Comparison of ENCODE assay signal across 36 mouse cellular contexts in genomic region chr17:65594687-65595086, GRCm38 (mm10). TPM values are rescaled to one million over a fixed set of nuclear protein-coding genes. Genes with fewer than 3 reads are reported as not detected.
"Had no signal": no experiment of that assay in that cellular context is flagged by ENCODE, and none has a peak within 500 bp of the region (broad histone marks: within the 10 kb centered on the region; RNA-seq: fewer than 3 reads in every experiment).

No protein-coding gene starts in this region.

- H3K9me3 ChIP-seq: embryonic facial prominence, embryonic 10.5 days; embryonic facial prominence, embryonic 12.5 days; embryonic facial prominence, embryonic 13.5 days; embryonic facial prominence, embryonic 15.5 days; forebrain, embryonic 10.5 days; forebrain, embryonic 12.5 days; forebrain, embryonic 13.5 days; forebrain, embryonic 15.5 days had no signal

- ATAC-seq: forebrain, embryonic 13.5 days; forebrain, embryonic 14.5 days; forebrain, embryonic 15.5 days; forebrain, embryonic 16.5 days; forebrain, postnatal 0 days had no signal

- H3K27me3 ChIP-seq: embryonic facial prominence, embryonic 12.5 days; embryonic facial prominence, embryonic 13.5 days; embryonic facial prominence, embryonic 15.5 days; forebrain, embryonic 12.5 days; forebrain, embryonic 13.5 days; forebrain, embryonic 15.5 days had no signal

- H3K4me3 ChIP-seq: embryonic facial prominence, embryonic 10.5 days; embryonic facial prominence, embryonic 12.5 days; embryonic facial prominence, embryonic 13.5 days; embryonic facial prominence, embryonic 15.5 days; erythroblast, embryonic 14.5 days; forebrain, embryonic 10.5 days; forebrain, embryonic 12.5 days; forebrain, embryonic 13.5 days; forebrain, embryonic 15.5 days; gastrocnemius, adult 2 months had no signal

- DNase-seq: cerebellum, adult 2 months; cerebellum, adult 8-10 months; cerebellum, adult 9-10 months; cerebellum, adult 9-11 months; cerebellum, postnatal 10 days; cerebellum, postnatal 14 days; cerebellum, postnatal 25 days; cerebellum, postnatal 36 days; embryo, embryonic 11 days; forebrain, postnatal 0 days; gastrocnemius, adult 2 months; gastrocnemius, postnatal 10 days; gastrocnemius, postnatal 14 days; gastrocnemius, postnatal 25 days; gastrocnemius, postnatal 36 days; heart, adult 11 months; heart, adult 18-20 months had no signal

- H3K9ac ChIP-seq: embryonic facial prominence, embryonic 12.5 days; embryonic facial prominence, embryonic 13.5 days; embryonic facial prominence, embryonic 15.5 days; forebrain, embryonic 12.5 days; forebrain, embryonic 13.5 days; forebrain, embryonic 15.5 days; forebrain, postnatal 0 days had no signal

- H3K4me1 ChIP-seq: embryonic facial prominence, embryonic 10.5 days; forebrain, embryonic 10.5 days had no signal

- H3K4me2 ChIP-seq: embryonic facial prominence, embryonic 12.5 days; embryonic facial prominence, embryonic 13.5 days; embryonic facial prominence, embryonic 15.5 days; forebrain, embryonic 12.5 days; forebrain, embryonic 13.5 days; forebrain, embryonic 15.5 days had no signal

- H3K27ac ChIP-seq: embryonic facial prominence, embryonic 10.5 days; embryonic facial prominence, embryonic 12.5 days; embryonic facial prominence, embryonic 13.5 days; embryonic facial prominence, embryonic 15.5 days; forebrain, embryonic 10.5 days; forebrain, embryonic 12.5 days; forebrain, embryonic 13.5 days; forebrain, embryonic 15.5 days; gastrocnemius, adult 2 months had no signal

RNA-seq across cellular contexts. Expression of gene Txndc2, which starts 47.3 kb away (rescaled TPM):
- total RNA-seq: common myeloid progenitor, adult 5-6 weeks; gastrocnemius, adult 18-20 months; gastrocnemius, adult 2 months; gastrocnemius, adult 8-10 months; gastrocnemius, postnatal 14 days; gastrocnemius, postnatal 25 days; gastrocnemius, postnatal 36 days; granulocyte monocyte progenitor cell, adult 5-6 weeks; heart, adult 18-20 months had no signal
- polyA plus RNA-seq: cortical plate, adult 2 months; embryonic facial prominence, embryonic 13.5 days; embryonic facial prominence, embryonic 14.5 days; erythroblast, embryonic 14.5 days; forebrain, embryonic 10.5 days; forebrain, postnatal 0 days had no signal

RNA-seq across cellular contexts. Expression of gene Tmem232, which starts 54.1 kb away (rescaled TPM):
- total RNA-seq: common myeloid progenitor, adult 5-6 weeks; granulocyte monocyte progenitor cell, adult 5-6 weeks had no signal
- polyA plus RNA-seq: embryonic facial prominence, embryonic 10.5 days; embryonic facial prominence, embryonic 11.5 days; erythroblast, embryonic 14.5 days; forebrain, embryonic 10.5 days; forebrain, embryonic 11.5 days; forebrain, embryonic 12.5 days had no signal
